Mouse (Mus musculus) spleen, adult 2 months (tissue): ENCODE measurements around the gene Xlr4b. TPM values are rescaled to one million over a fixed set of nuclear protein-coding genes. Genes with fewer than 3 reads are reported as not detected.
"Not testable (repeated sequence)": the region's sequence is repeated elsewhere in the genome, so short reads cannot be mapped to it uniquely, and the experiment has no call there.

Source experiments
- DNase-seq, 2 experiments: peaks; one replicate each; pipeline versions ENCODE4 v3.0.0 to v3.0.0-alpha.2; 2012 to 2021; ENCODE audit warnings: low spot score in 2 of 2, low read depth in 1 of 2
- H3K27ac ChIP-seq: fragments of 200-500 bp; 2 replicates; pipeline ENCODE4 v1.5.1; 2012; ENCODE audit warnings: low read length, inconsistent platforms; ENCODE audit not compliant: insufficient read depth
- H3K27me3 ChIP-seq: fragments of 200-500 bp; 2 replicates; pipeline ENCODE4 v1.6.1; 2012; ENCODE audit warnings: mild to moderate bottlenecking, moderate library complexity, low read length, inconsistent platforms; ENCODE audit not compliant: control insufficient read depth, insufficient read depth
- H3K36me3 ChIP-seq: fragments of 200-500 bp; 2 replicates; pipeline ENCODE4 v1.6.1; 2012; ENCODE audit warnings: mild to moderate bottlenecking, low read length, inconsistent platforms; ENCODE audit not compliant: control insufficient read depth, insufficient read depth
- H3K4me1 ChIP-seq: fragments of 200-500 bp; 2 replicates; pipeline ENCODE4 v1.6.1; 2011; ENCODE audit warnings: inconsistent platforms; ENCODE audit not compliant: control insufficient read depth, insufficient read depth, insufficient read length
- H3K4me3 ChIP-seq: fragments of 200-500 bp; 2 replicates; pipeline ENCODE4 v1.5.1; 2011; ENCODE audit warnings: mild to moderate bottlenecking, inconsistent platforms; ENCODE audit not compliant: insufficient read depth, insufficient read length; ENCODE audit errors: extremely low read depth
- WGBS: fragments of 180-500 bp; shearing (Covaris S2); methylation state at CpG from one replicate; pipeline ENCODE4 v1.1.7; 2018; 5-methylcytosine and 5-hydroxymethylcytosine counted together
- polyA plus RNA-seq: library from polyadenylated mRNA; depleted of rRNA; stranded (reverse); fragments of >200 nt; gene quantifications from 2 replicates; pipeline ENCODE4 v1.2.3, GENCODE M21; 2012; rRNA removed

The Xlr4b gene
- polyA plus RNA-seq, 1 experiment: 2.2 TPM

DNA sequence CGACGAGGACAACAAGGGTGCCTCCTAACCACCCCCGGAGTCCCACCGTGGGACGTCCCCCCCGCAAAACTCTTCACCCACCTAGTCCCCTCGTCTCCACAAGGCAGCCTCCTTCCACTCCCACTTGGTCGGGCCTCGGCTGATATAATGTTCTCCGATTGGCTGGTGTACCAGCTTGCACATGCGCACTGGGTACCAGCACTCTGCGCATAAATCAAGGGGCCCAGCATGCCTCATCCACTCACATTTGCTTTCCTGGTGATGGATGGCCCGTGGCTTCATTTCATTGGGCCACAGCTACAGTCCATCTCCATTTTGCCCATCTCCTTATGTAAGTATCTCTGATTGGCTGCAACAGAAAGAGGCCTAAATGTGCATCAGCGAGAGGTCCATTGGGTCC lies 51.1 kb downstream of the Xlr4b start, which contains the start of gene Xlr3c:
Xlr3c (minus strand) TSS at position 121 of the 400 bp plus-strand sequence.
- H3K27ac ChIP-seq, H3K4me3 ChIP-seq, H3K4me1 ChIP-seq, H3K27me3 ChIP-seq, H3K36me3 ChIP-seq, DNase-seq: not testable (repeated sequence)
- WGBS: 88% methylated on average over 14 of the region's 14 CpGs

Other genes with a start within 250 kb of the Xlr4b start
- 0.14 and 0.19 TPM in 2 replicates for gene Zfp185, start 227.0 kb upstream of the Xlr4b start, polyA plus RNA-seq
- gene Pnma5, start 177.2 kb upstream of the Xlr4b start, polyA plus RNA-seq: not detected in 2 replicates
- not detected in 2 replicates for gene Pnma3, start 149.5 kb upstream of the Xlr4b start, polyA plus RNA-seq
- 0.64 and 0.67 TPM in 2 replicates for gene Xlr4a, start 131.9 kb upstream of the Xlr4b start, polyA plus RNA-seq
- gene Xlr3a, start 117.2 kb upstream of the Xlr4b start, polyA plus RNA-seq: 0.11 TPM in 1 of 2 replicates, not detected in the other
- gene Gm14685, start 97.3 kb upstream of the Xlr4b start, polyA plus RNA-seq: not detected in 2 replicates
- not detected in 2 replicates for gene Xlr5b, start 65.5 kb upstream of the Xlr4b start, polyA plus RNA-seq
- 0.05 TPM in 1 of 2 replicates, not detected in the other for gene DXBay18, start 64.9 kb upstream of the Xlr4b start, polyA plus RNA-seq
- gene Spin2d, start 37.3 kb upstream of the Xlr4b start, polyA plus RNA-seq: not detected in 2 replicates
- 0.07 and 1.1 TPM in 2 replicates for gene Xlr3b, start 22.1 kb upstream of the Xlr4b start, polyA plus RNA-seq
- gene F8a, start 14.0 kb downstream of the Xlr4b start, polyA plus RNA-seq: 9.9 and 16.7 TPM in 2 replicates
- 0.97 and 1.4 TPM in 2 replicates for gene Xlr4c, start 28.8 kb downstream of the Xlr4b start, polyA plus RNA-seq
- not detected in 2 replicates for gene Xlr3c, start 51.1 kb downstream of the Xlr4b start, polyA plus RNA-seq
- not detected in 2 replicates for gene Xlr5a, start 78.6 kb downstream of the Xlr4b start, polyA plus RNA-seq
- not detected in 2 replicates for gene Xlr5c, start 78.6 kb downstream of the Xlr4b start, polyA plus RNA-seq
- not detected in 2 replicates for gene Gm45015, start 122.5 kb downstream of the Xlr4b start, polyA plus RNA-seq
- gene Zfp275, start 128.3 kb downstream of the Xlr4b start, polyA plus RNA-seq: 10.3 and 12.7 TPM in 2 replicates
- not detected in 2 replicates for gene Gm18336, start 184.4 kb downstream of the Xlr4b start, polyA plus RNA-seq
- 0.04 TPM in 1 of 2 replicates, not detected in the other for gene Zfp92, start 196.8 kb downstream of the Xlr4b start, polyA plus RNA-seq
- not detected in 2 replicates for gene Trex2, start 221.0 kb downstream of the Xlr4b start, polyA plus RNA-seq
- gene Haus7, start 244.7 kb downstream of the Xlr4b start, polyA plus RNA-seq: 8.6 and 9.2 TPM in 2 replicates